In the genomic region with DNA sequence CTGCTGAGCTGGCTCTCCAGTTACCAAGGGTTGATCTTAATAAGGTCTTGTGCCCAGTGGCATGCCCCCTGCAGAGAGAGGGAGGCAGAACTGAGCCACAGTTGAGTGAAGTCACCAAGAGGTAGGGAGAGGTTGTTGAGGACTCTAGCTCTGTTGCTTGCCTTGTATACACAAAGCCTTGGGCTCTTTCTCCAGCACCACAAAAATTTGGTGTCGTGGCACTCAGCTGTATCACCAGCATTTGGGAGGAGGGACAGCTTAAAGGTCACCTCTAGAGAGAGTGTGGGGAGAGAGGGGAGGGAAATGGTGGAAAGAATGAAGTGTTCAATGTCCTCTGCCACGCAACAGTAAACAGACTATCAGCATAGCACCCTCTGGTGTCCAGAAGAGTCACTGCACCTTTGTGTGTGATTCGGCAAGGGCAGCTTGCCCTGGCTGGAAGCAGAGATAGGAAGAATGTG, we compare ENCODE assay signal across 9 mouse cellular contexts. TPM values are rescaled to one million over a fixed set of nuclear protein-coding genes. Genes with fewer than 3 reads are reported as not detected.
DNase-seq lines count a peak whose midpoint lies in the region; ATAC-seq and TF ChIP-seq lines count a peak whose summit lies in the region.
"Had no signal": no experiment of that assay in that cellular context is flagged by ENCODE, and none has a peak within 500 bp of the region (broad histone marks: within the 10 kb centered on the region; RNA-seq: fewer than 3 reads in every experiment).

No protein-coding gene starts in this region.

- peak overlapping the region; percentile 40; the same call in 1 of the 2 replicates for H3K27ac ChIP-seq in hindbrain, embryonic 10.5 days
- no peak overlapping the region for H3K27ac ChIP-seq in lung, embryonic 16.5 days (ENCODE audit: low read length)

- H3K36me3 ChIP-seq in G1E (replicated peaks) = peaks cover 73% of the 10 kb centered on the region
- H3K36me3 ChIP-seq in hindbrain, embryonic 10.5 days = peaks cover 9% of the 10 kb centered on the region
- H3K36me3 ChIP-seq in lung, embryonic 16.5 days (ENCODE audit: control insufficient read depth, insufficient read depth, low read length) = no peaks in the 10 kb centered on the region

- peak; percentile 93 for TF ChIP-seq CTCF in G1E (IDR thresholded peaks at IDR 0.05; ENCODE audit: low read depth, low read length)

- no peak overlapping the region for H3K9ac ChIP-seq in lung, embryonic 16.5 days (ENCODE audit: low read length)

- no peak overlapping the region for H3K4me3 ChIP-seq in G1E (ENCODE audit: low read depth, low read length)
- no peak overlapping the region for H3K4me3 ChIP-seq in hindbrain, embryonic 10.5 days
- H3K4me3 ChIP-seq in lung, embryonic 16.5 days (ENCODE audit: low read length) = no peak overlapping the region

- peak; percentile 56 for DNase-seq in G1E (ENCODE audit: low spot score)
- DNase-seq in cerebellum, adult 18-20 months = peak; percentile 83 to 84
- DNase-seq in hindbrain, embryonic 10.5 days (ENCODE audit: low spot score) = peak; percentile 78
- DNase-seq in layer of hippocampus, adult 9-10 months (ENCODE audit: low spot score) = peak; percentile 76
- peak; percentile 17 for DNase-seq in ovary, postnatal 10 days (ENCODE audit: low spot score)
- peak; percentile 51 to 69 for DNase-seq in thymus, postnatal 10 days (ENCODE audit: low spot score in 2 of 2)

- peak; percentile 70 for ATAC-seq in G1E (ENCODE audit: extremely low read depth, insufficient number of reproducible peaks, low FRiP score, poor library complexity, severe bottlenecking)
- ATAC-seq in frontal cortex, adult (ENCODE audit: low TSS enrichment) = peak; percentile 92
- ATAC-seq in lung, embryonic 16.5 days (ENCODE audit: low read depth) = peak; percentile 67

- peaks cover 36% of the 10 kb centered on the region for H3K4me1 ChIP-seq in G1E (ENCODE audit: insufficient read depth, low read depth, low read length)
- peaks cover 4% of the 10 kb centered on the region; the same call in 1 of the 2 replicates for H3K4me1 ChIP-seq in hindbrain, embryonic 10.5 days (replicated peaks)
- 0 out of 2 replicates have a peak, but pooled peaks cover 2% of the 10 kb centered on the region for H3K4me1 ChIP-seq in lung, embryonic 16.5 days (replicated peaks; ENCODE audit: control insufficient read depth, insufficient read depth, low read length)

- no peak overlapping the region for H3K4me2 ChIP-seq in lung, embryonic 16.5 days (ENCODE audit: low read depth, low read length)

- H3K9me3 ChIP-seq in G1E (replicated peaks) = no peaks in the 10 kb centered on the region
- no peaks in the 10 kb centered on the region for H3K9me3 ChIP-seq in hindbrain, embryonic 10.5 days
- H3K9me3 ChIP-seq in lung, embryonic 16.5 days (ENCODE audit: control insufficient read depth, low read length) = no peaks in the 10 kb centered on the region

- 2% methylated on average over 3 of the region's 3 CpGs for WGBS in hindbrain, embryonic 10.5 days
- whole genome bisulfite sequencing in lung, embryonic 16.5 days = 8% methylated on average over 3 of the region's 3 CpGs

- no peaks in the 10 kb centered on the region for H3K27me3 ChIP-seq in G1E (ENCODE audit: insufficient read depth, low read length)
- no peaks in the 10 kb centered on the region for H3K27me3 ChIP-seq in hindbrain, embryonic 10.5 days (ENCODE audit: insufficient read depth, poor library complexity, severe bottlenecking)
- H3K27me3 ChIP-seq in lung, embryonic 16.5 days (ENCODE audit: control insufficient read depth, insufficient read depth, low read depth, low read length) = no peaks in the 10 kb centered on the region

RNA-seq across cellular contexts. Expression of gene Sord, which starts 9.2 kb away (rescaled TPM):
- 211 and 213 TPM in 2 replicates for total RNA-seq in G1E (2014; fragmentation: Nextera tagmentation)
- total RNA-seq in G1E (2017) = 230 and 241 TPM in 2 replicates
- 91.7 and 102 TPM in 2 replicates for polyA plus RNA-seq in G1E (2012)
- 28.2 and 38.3 TPM in 2 replicates for polyA plus RNA-seq in hindbrain, embryonic 10.5 days (2016; fragmentation: Nextera tagmentation; extraction: Ambion mirVana)
- polyA plus RNA-seq in lung, embryonic 16.5 days (2015; fragmentation: Nextera tagmentation; extraction: Ambion mirVana) = 23.4 and 26.2 TPM in 2 replicates

RNA-seq across cellular contexts. Expression of gene Duox2, which starts 54.5 kb away (rescaled TPM):
- total RNA-seq in G1E (2014; fragmentation: Nextera tagmentation) (not detected in 2 replicates), G1E (2017) (0.16 TPM in 1 of 2 replicates, not detected in the other)
- polyA plus RNA-seq in G1E (2012) = not detected in 2 replicates
- polyA plus RNA-seq in hindbrain, embryonic 10.5 days (2016; fragmentation: Nextera tagmentation; extraction: Ambion mirVana) = not detected in 2 replicates
- not detected in 2 replicates for polyA plus RNA-seq in lung, embryonic 16.5 days (2015; fragmentation: Nextera tagmentation; extraction: Ambion mirVana)

RNA-seq across cellular contexts. Expression of gene Duoxa2, which starts 55.0 kb away (rescaled TPM):
- total RNA-seq in G1E (2014; fragmentation: Nextera tagmentation) (not detected in 2 replicates), G1E (2017) (0.16 TPM in 1 of 2 replicates, not detected in the other)
- not detected in 2 replicates for polyA plus RNA-seq in G1E (2012)
- not detected in 2 replicates for polyA plus RNA-seq in hindbrain, embryonic 10.5 days (2016; fragmentation: Nextera tagmentation; extraction: Ambion mirVana)
- polyA plus RNA-seq in lung, embryonic 16.5 days (2015; fragmentation: Nextera tagmentation; extraction: Ambion mirVana) = not detected in 2 replicates

RNA-seq across cellular contexts. Expression of gene Terb2, which starts 57.6 kb away (rescaled TPM):
- not detected in 2 replicates for total RNA-seq in G1E (2014; fragmentation: Nextera tagmentation)
- not detected in 2 replicates for total RNA-seq in G1E (2017)
- not detected in 2 replicates for polyA plus RNA-seq in G1E (2012)
- not detected in 2 replicates for polyA plus RNA-seq in hindbrain, embryonic 10.5 days (2016; fragmentation: Nextera tagmentation; extraction: Ambion mirVana)
- polyA plus RNA-seq in lung, embryonic 16.5 days (2015; fragmentation: Nextera tagmentation; extraction: Ambion mirVana) = not detected in 2 replicates
- polyA plus RNA-seq: large intestine, adult 2 months had no signal

RNA-seq across cellular contexts. Expression of gene Patl2, which starts 57.7 kb away (rescaled TPM):
- total RNA-seq in G1E (2014; fragmentation: Nextera tagmentation) (1.1 and 1.9 TPM in 2 replicates), G1E (2017) (13.7 and 14.5 TPM in 2 replicates)
- 0.04 and 0.09 TPM in 2 replicates for polyA plus RNA-seq in G1E (2012)
- not detected in 2 replicates for polyA plus RNA-seq in hindbrain, embryonic 10.5 days (2016; fragmentation: Nextera tagmentation; extraction: Ambion mirVana)
- polyA plus RNA-seq in lung, embryonic 16.5 days (2015; fragmentation: Nextera tagmentation; extraction: Ambion mirVana) = not detected in 2 replicates

Comparison
In these comparisons a context has a peak if more than half of its experiments do, and no peak if none do; other contexts are left out.
1. DNase-seq: peak in every context shown above with its lines; median percentile 84 in cerebellum, adult 18-20 months; 78 in hindbrain, embryonic 10.5 days; 76 in layer of hippocampus, adult 9-10 months; 60 in thymus, postnatal 10 days; 56 in G1E; 17 in ovary, postnatal 10 days.